Mouse (Mus musculus): ENCODE measurements at regions not wholly inside any gene's neighbourhood (a gene's known extent, or its start where the extent isn't known, plus 50 kb on each side); places are given as distances from the start of the nearest gene placed in this dataset.

DNA sequence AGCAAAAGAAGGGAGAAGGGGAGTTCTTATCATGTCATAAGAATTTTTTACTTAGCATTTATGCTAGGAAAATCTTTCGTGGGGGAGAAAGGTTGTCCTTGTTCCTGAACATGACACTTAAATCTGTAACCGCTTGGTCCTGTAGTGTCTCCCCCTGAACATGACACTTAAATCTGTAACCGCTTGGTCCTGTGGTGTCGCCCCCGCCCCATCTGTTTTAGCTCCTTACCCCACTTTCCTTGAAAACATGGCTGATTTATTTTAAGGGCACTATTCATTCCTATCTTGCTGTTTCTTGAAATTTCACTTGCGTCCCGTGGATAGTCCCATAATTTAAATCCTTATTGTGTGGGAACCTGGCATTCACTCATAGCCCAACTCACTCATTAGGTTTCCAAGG lies 82.2 kb downstream of the Rap2a start:
- DNase-seq (ENCODE audit: extremely low spot score, low read depth, low spot score) = no peak

DNA sequence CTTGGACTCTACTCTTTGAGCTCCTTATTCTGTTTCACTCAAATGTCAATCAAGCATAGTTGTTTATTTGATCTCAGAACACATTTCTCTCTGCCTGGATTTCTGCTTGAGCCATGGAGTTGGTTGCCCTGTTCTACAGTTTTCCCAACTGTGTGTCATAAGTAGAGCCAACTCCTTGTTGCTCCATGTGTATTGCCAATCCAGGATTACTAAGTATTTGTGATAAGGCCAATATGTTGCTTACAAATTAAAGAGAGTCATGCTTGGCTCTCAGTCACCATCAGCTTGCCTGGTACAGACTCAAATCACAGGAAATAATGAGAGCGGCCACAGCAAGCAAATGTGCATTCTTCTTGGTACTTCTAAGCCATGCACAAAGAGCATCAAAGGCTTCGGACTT lies 82.7 kb downstream of the Rap2a start:
- DNase-seq (ENCODE audit: extremely low spot score, low read depth, low spot score) = no peak

DNA sequence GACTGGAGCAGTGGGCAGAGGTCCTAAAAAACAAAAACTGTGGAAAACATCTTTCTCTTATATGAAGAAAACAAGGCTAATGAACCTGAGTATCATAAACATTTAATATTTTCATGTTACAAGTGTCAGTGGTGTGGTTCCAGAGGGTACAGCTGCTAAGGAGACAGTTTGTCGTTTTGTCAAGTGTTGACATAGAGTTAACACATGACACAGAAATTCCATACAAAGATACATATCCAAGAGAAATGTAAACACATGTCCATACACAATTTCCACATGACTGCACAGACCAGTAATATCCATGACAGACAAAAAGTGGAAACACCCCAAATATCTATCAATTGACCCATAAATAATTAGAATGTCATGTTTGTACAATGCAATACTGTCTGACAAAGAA lies 88.7 kb downstream of the Rap2a start:
- DNase-seq (ENCODE audit: extremely low spot score, low read depth, low spot score) = no peak

DNA sequence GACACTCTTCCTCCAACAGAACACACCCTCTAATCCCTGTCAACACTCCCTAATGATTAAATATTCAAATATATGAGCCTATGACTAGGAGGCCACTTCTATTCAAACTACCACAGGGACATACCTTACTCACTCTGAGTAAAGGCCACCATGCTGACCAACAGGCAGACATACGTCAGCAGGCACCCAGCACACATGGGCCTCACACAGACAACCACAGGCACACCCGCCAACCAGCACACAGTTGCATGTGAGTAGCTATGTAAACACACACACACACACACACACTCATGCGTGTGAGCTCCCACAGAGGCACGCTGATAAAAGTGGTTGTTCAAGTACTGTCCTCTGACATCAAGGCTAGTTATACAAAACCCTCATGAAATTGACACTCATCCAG lies 89.8 kb downstream of the Rap2a start:
- DNase-seq (ENCODE audit: extremely low spot score, low read depth, low spot score) = no peak

DNA sequence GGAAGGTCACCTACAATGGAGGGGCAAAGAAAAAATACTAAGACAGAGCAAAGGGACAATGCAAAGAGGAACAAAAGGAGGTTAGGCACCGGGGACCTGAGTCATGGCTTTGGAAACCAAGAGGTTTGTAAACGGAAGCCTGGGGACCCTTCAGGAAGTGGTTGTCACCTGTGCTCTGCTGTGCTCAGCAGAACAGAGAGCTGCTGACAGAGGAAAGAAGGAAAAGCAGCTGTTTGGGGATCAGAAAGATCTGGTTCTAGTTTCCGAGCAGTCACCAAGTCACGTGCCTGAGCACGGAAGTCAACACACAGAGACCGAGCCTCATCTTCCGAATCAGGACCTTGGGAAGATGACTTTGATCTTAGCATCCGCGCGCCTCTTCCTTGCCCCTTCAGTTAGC lies 94.0 kb downstream of the Rap2a start:
- no peak for DNase-seq (ENCODE audit: extremely low spot score, low read depth, low spot score)

DNA sequence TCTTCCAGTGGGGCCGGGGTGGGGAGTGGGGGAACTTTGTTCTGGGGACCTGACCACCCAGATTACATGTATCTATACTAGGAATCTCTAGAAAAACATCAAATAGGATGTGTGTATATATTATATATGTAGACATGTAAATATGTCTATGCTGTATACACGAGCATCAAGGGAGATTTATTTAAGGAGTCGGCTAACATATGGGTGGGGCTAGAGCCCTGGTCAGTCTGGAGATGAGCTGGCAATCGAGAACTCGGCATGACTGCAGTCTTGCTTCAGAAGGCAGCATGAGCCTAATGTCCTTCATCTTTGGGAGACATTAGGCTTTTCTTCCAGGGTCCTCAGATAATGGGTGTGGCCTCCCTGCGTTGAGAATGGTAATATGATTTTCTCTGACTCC lies 97.0 kb downstream of the Rap2a start:
- no peak for DNase-seq (ENCODE audit: extremely low spot score, low read depth, low spot score)

DNA sequence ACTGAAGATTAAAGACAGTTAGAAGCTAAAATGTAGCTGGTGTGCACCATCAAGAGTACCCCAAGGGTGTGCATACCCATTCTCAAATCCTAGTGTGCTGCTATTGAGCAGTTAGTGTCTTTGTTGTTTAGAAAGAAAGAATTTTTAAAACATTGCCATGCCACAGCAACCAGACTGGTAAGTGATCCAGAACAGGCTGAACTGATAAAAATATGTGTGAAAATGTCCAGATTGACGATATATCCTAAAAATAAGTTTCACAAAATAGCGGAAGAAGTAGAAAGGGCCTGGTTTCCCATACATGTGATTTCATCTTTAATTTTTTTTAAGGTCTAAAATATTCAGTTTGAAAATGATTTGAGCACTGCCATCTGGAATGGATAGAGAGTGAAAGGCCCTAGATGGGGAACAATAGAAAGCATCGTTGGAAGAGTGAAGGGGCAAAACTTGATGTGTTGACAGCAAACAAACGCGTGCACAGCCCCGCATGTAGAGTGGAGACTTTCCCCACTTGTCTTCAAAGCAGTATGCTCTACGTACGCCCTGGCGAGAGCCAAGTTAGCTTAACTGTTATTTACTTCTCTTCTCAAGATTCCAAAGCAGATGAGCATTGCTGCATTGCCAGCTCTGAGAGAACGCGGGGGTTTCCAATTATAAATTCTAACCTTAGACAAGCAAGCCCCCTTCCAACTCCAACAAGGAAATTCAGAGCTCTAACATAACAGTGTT lies 100.3 kb downstream of the Rap2a start:
- no peak for DNase-seq (ENCODE audit: extremely low spot score, low read depth, low spot score)

DNA sequence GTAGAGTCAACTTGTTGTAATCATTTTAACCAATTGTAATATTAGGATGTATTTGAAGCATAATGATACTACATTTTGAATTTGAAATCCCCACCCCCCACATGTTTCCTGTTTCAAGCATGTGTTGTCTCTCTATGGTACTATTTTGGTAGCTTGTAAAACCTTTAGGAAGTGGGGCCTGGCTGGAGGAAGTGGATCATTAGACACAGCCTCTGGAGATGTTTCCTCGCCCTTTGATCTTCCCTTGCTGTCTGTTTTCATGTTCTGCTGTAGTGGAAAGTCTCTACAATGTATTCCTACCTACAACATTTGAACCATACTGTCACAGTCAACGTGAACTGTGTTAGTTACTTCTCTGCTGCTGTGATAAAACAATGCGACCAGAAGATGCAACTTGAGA lies 105.6 kb downstream of the Rap2a start:
- DNase-seq (ENCODE audit: extremely low spot score, low read depth, low spot score) = no peak

DNA sequence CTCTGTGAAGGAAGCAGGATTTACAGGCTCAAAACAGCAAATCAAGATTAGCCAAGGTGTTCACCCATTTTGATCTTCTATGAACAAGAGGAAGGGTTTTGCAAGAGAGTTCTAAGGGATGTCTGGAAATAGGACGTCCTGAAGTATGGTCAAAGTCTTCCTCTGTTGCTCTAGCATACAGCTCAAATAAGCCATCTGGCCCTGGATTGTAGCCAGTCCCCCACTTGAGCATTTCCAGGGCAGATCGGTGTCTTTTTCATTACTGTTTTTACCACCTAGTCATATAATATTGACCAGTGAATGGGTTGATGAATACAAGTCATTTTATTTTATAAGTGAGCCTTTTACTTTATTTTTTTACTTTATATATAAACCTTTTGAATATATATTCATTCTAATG lies 113.9 kb downstream of the Rap2a start:
- no peak for DNase-seq (ENCODE audit: extremely low spot score, low read depth, low spot score)

DNA sequence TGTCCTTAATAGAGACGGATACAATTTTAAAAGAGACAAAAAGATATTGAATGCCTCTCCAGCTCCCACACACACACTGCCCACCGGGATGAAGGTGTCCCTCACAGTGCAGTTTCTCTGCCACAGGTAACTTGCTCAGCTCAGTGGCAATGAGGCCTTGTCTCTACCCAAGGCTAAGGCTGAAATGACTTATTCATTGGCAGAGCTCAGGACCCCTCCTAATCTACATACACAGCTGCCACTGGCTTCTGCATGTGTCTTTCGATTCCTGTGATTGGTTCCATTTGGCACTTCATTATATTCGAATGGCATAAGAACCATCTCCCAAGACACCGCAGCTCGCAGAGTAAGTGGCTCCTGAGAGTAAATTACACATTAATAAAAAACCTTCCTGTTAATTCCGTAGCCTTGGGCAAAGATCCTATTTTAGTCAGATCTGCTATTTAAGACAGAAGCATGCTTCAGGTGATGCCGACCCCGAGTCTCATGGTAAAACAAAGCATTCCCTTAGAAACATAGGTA lies 122.2 kb downstream of the Rap2a start:
- no peak for DNase-seq (ENCODE audit: extremely low spot score, low read depth, low spot score)

DNA sequence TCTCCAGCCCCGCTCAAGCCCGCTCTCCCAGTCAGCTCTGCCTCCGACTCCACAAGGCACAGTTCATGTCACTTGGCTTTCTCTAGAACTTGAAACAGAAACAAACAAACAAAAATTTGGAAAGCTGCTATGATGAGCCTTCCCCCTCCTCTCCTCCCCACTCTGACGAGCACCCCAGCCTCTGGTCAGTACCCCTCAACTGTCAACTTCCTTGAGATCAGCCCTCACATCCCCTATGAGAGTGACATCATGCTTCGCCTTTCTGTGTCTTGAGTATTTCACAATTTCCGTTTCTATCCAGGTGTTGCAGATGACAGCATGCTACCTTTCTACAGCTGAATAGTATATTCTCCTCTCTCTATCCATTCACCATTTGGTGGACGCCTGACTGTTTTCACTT lies 123.3 kb downstream of the Rap2a start:
- DNase-seq (ENCODE audit: extremely low spot score, low read depth, low spot score) = no peak

DNA sequence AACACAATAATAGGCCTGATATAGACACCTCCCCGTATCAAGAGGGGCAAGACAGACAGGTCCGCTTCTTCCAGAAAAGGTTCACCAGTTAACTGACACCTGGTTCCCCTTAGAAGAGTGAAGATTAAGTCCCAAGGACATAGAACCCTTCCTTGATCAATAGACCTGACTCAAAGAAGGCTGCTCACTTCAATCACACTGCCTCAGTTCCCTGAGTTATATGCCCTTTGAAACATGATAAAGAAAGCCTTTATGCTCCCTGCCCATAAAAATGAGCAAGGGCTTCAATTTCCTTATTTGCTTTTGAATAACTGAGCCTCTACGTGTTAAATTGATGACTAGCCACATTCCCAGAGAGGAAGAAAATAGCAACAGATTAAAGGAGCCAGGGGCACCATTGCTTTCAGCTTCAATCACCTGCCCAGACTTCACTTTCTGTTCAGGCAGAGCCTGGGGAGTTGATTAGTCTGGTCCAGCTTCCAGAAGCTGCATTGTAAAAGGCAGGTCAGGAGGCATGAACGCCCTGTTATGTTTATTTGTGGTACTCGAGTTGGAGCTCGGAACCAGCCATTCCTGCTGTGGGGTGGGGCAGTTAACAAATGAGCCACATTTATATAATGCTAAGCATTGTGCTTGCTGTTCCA lies 125.7 kb downstream of the Rap2a start:
- DNase-seq (ENCODE audit: extremely low spot score, low read depth, low spot score) = no peak

DNA sequence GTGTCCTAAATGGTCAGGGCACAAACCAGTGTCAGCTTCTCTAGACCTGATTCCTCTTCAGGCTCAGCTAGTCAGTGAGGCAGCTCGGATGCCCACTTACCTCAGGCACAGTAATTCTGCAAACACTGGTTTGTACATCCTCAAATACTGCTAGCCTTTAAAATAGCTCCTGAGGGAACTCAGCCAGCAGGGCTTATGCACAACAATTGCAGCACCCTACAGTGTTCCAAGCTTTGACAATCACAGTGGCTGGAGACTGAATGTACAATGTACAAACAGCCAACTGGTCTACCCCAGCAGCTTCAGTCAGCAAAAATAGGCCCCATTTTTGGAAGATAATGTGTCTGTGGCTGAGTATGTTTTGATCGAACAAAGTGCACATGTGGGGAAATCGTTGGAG lies 129.6 kb downstream of the Rap2a start:
- DNase-seq (ENCODE audit: extremely low spot score, low read depth, low spot score) = no peak

DNA sequence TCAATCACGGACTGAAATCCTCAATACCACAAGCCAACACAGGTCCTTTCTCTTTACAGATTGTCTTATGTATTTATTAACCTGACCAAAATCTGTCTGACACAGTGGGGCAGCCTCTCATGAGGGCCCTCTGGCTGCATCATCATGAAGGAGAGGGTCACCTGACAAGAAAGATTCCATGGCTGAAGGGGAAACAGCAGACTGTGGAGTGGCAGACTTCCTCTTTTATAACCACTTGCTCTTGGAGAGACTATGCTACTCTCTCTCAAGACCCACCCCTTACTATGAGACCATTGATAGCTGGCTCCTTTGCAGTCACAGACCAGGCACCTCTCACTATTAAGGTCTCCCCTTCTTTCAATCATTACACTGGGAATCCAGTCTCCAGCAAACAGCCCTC lies 133.1 kb downstream of the Rap2a start:
- DNase-seq (ENCODE audit: extremely low spot score, low read depth, low spot score) = no peak

DNA sequence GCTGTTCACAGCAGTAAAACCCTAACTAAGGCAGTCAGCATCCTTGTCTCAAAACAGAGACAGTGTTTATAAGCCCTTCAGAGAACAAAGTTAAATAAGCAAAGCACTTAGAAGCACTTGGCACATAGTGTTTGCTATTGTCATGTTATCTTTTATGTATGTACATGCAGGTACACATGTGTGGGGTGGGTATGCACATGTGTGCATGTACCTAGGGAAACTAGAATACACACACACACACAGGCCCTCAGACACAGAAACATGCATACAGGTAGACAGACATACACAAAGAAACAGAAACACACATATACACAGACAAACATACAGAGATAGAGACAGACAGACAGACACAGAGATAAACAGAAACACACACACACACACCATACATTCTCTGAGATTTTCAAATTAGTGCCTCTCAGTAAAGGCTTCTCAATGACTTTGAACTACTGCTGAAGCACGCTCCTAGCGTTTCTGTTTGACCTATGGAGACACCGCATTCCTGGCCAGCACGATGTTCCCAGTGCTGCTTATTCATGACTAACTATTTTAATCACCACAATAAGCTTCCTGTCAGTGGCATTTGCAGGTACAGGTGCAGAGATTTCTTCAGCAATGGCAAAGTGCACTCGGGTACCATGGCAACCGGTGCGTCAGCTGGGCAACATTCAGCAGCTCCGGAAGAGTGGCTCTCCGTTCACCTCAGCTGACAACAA lies 148.1 kb downstream of the Rap2a start:
- no peak for DNase-seq (ENCODE audit: extremely low spot score, low read depth, low spot score)

DNA sequence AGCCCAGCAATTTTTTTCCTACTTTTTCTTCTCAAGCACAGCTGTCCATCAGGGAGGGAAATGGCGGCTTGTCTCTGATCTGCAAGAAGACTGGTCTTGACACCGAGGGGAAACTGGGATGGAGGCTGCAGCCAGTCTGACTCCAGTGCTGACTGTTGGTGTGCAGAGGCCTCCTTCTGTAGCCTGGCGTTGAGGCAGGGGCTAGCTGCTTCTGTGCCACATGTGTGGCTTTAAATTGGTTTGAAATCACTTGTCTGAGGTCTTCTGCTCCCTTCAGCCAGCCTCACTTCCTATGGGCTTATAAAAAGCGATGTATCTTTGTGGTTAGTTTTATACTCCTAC lies 148.7 kb downstream of the Rap2a start:
- DNase-seq (ENCODE audit: extremely low spot score, low read depth, low spot score) = no peak

DNA sequence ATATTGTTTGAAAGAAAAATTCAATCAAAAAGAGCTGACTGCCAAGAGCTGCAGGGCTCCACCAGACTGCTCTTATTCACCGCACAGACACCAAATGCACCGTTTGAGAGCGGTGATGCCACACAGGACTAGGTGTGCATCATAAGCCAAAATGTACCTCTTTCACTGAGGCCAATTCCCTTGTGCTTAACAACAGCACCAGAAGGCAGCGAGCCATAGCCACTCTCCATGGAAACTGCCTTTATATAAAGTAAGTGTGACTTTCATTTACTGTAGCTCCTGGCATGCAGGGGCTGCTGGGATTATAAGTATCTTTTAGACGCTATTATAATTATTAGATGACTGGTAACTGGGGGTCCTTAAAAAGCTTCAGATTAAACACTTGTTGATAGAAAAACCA lies 154.5 kb downstream of the Rap2a start:
- DNase-seq (ENCODE audit: extremely low spot score, low read depth, low spot score) = no peak

DNA sequence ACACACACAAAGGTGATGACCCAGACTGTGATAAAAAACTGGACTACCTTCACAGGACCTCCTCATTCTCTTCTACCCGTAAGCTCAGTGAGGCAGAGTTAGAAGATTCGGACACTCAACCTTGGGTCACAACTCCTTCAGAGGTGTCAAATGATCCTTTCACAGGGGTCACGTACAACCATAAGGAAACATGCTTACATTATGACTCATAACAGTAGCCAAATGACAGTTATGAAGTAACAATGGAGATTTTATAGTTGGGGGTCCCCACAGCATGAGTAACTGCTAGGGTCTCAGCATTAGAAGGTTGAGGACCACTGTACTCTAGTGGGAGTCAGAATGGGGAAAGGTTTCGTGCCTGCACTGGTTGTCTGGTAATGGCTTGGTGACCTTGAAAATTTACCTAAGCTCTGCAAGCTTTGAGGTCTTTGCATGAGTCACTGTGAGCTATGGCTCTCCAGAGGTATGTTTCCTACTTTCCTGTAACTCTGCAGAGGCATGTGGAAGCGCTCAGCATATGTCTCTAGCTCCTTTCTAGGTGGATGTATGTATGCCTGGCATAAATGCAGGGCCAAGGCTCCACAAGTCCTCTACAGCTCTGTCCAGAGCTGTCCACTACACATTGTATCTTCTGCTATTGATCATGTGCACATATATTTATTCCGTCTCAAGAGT lies 158.6 kb downstream of the Rap2a start:
- DNase-seq (ENCODE audit: extremely low spot score, low read depth, low spot score) = no peak

DNA sequence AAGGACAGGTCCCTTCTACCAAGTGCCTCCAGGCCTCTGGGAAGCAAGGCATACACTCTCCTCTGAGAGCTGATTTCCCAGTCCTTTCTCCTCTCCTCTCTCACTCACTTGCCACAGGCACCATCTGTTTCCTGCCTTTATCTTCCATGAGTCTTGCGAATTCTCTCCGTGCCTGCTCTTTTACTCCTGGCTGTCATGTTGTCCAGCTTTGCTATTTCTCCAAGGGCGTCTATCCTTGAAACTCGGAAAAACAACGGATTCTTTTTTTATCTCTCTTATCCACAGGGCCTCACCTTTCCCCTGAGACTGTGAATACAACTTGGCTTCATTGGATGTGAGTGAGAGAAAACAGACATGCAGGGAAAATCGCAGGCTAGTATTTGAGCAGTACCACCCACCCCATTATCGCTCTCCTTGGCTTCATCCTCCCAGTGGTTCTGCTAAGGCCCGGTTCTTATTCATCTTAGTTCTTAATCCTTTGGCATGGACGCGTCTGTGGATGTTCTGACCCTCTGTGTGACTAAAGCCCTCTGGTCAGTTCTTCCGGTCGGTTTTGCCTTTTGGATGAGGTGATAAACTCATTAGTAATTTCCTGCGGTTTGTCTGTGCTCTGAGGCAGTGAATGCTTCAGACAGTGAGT lies 159.4 kb downstream of the Rap2a start:
- no peak for DNase-seq (ENCODE audit: extremely low spot score, low read depth, low spot score)

DNA sequence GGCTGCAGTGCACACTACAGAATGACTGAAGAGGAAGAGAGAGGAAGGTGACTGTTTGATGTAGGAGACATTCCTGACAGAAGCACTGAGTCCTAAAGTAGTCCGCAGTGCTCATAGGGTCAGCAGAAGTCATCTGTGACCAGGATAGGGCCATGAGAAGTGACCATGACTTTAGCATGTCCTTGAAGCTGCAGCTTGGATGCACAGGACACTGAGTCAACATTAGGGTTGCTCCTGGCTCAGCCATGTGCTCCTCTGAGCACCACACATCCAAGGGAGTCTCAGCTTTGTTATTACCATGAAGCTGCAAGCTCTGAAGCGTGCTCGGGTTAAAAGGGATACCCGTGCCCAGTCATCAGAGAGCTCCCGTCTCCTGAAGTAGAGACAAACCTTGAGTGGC lies 164.3 kb downstream of the Rap2a start:
- no peak for DNase-seq (ENCODE audit: extremely low spot score, low read depth, low spot score)

DNA sequence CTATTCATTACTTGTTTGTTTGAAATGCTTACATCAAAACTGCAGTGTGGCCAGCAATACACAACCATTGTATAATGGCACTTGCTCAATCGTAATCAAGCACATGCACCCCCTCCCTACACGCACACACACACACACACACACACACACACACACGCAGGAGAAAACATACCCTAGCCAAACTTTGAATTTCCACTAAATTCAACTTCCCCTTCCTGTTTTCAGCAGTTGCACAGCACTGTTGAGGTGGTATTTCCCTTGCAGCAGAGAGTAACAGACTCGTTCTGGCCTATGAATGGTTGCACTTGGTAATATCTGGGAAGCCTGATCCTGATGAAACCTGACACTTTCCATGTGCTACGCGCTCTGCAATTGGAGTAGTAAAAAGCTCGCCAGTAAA lies 173.8 kb downstream of the Rap2a start:
- DNase-seq (ENCODE audit: extremely low spot score, low read depth, low spot score) = no peak

Measured in hindlimb bud, embryonic 11.5 days (tissue).